Mouse (Mus musculus) spleen, embryonic (tissue): ENCODE measurements around the gene Mre11a.

Experiments
- CTCF ChIA-PET: fragments of 350-600 bp; sonication (Branson Sonifier 250); formaldehyde crosslinking; loops from one replicate; lab custom pipeline; 2022; lab: Charles Lee

Gene Mre11a

DNA sequence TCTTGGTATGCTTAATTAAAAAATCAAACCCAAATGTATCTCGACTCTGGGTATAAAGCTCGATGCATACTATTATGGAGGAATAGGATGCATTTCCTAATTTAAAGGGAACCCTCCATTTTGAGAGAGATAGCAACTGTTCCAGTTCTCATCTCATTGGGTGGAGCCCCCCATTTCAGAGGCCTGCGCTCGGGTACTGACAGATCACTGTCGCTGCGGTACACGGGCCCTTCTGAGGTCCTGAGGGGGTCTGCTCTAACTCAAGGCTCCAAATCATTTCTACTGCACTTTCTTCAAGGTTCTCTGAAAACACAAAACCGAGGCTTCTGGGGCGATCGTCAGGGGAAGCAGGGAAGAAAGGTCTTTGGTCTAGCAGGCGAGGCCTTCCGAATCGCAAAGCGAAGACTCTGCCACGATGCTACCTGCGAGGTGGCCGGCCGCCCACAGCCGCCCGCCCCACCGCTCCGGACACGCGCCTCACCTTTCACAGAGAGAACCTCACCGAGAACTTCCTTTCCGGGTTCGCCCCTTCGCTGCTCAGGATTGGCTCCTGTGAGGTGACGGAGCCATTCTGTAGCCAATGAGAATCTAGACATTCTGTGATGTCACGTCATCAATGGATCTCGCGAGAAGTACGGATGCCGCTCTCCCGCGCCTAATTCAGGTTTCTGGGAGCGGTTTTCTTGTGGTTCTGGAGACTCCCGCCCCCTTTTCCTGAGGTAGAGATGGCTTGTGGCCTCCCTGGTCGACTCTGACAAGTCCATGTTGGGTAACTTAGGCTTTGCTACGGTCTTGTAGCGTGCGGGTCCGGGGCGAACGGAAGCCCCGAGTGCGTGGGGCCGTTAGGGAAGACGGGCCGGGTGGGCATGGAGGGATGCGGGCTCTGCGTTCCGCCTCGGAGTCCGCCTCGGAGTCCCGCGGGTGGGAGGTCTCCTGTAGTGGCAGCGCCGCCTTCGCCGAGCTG lies at the start of gene Mre11a, which contains the start of gene Ankrd49:
Gene Mre11a (plus strand): TSS at position 616 of the 964 bp plus-strand sequence.
Gene Ankrd49 (minus strand): TSS at position 818 of the 964 bp plus-strand sequence.
- CTCF ChIA-PET = no interaction called here

GRCm38 (mm10) chr9:14739498-14740150 lies 44.8 kb upstream of the Mre11a start:
- CTCF ChIA-PET = interaction anchor here (0.6 kb wide), 1 partner anchor 356 kb away, joined by 5 read pairs; no protein-coding TSS in a partner anchor

- CTCF ChIA-PET = interaction anchor here (0.6 kb wide), 1 partner anchor 355 kb away, joined by 5 read pairs; no protein-coding TSS in a partner anchor
Observed at GRCm38 (mm10) chr9:14740151-14740924, 44.1 kb upstream of the Mre11a start, which contains the start of gene Piwil4. Piwil4 (minus strand) TSS chr9:14740733.

GRCm38 (mm10) chr9:14750901-14751502 lies 33.5 kb upstream of the Mre11a start:
- CTCF ChIA-PET = no interaction called here

- CTCF ChIA-PET = no interaction called here
Observed at GRCm38 (mm10) chr9:14751503-14752000, 32.9 kb upstream of the Mre11a start.

DNA sequence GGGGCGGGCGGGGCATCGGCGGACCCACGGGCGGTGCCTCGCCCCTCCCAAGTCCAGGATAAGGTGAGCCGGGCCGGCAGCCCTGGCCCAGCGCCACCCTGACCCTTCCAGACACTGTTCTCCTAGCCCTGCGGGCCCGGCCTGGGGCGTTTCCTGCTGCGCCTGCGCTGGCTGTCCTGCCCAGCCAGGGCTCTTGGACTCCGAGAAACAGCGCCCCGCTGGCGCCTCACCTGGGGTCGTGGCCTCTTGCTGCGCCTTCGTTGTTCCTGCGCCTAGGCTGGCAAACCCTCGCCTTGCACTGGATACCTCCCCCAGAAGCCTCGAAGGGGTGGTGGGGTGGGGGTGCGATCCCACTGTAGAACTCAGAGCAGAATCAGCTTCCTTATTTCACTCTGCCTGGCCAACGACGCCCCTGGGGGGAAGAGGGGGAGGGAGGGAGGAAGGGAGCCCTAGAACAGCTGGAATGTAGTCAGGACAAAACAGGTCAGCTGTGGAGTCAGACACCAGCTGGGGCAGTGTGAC lies 32.4 kb upstream of the Mre11a start, which contains the start of gene Fut4:
Gene Fut4 (minus strand): TSS at position 393 of the 522 bp plus-strand sequence.
- CTCF ChIA-PET = interaction anchor here (0.6 to 0.7 kb wide), 2 partner anchors 263 to 766 kb away, joined by 4 to 14 read pairs; no protein-coding TSS in a partner anchor

DNA sequence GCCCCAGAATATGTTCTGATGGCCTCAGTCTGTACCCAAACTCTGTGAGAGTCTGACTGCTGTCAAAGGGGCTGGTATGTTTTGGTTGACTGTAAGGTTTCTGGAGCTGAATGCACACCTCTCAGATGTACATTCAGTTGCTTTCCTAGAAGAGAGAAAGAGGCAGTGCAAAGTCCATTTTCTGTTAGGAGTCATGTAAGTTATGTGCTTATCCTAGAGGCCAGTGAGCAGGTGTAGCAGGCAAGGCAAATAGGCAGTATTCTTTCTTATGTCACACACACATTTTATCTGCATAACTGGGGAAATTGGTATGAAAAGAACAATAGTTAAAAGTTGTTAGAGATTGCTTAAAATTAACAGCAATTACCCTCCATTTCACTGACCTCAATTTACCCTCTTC lies 30.5 kb upstream of the Mre11a start:
- CTCF ChIA-PET = no interaction called here

DNA sequence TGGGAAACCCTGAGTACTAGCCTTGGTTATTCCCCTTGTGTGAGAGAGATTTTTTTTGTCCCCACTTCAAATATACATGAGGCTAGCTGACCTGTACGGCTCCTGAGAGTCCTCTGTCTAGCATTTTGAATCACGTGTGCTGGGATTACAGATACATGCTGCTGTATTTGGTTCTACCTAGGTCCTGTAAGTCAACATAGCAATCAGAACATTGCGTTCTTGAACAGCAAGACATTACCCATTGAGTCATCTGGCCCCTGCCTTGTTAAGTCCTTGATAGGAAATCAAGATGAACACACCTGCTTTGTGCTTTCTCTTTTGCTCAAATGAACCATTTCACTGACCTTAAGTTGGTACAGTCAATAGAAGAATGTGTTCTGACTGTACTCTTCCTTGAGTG lies 30.0 kb upstream of the Mre11a start:
- CTCF ChIA-PET = no interaction called here

DNA sequence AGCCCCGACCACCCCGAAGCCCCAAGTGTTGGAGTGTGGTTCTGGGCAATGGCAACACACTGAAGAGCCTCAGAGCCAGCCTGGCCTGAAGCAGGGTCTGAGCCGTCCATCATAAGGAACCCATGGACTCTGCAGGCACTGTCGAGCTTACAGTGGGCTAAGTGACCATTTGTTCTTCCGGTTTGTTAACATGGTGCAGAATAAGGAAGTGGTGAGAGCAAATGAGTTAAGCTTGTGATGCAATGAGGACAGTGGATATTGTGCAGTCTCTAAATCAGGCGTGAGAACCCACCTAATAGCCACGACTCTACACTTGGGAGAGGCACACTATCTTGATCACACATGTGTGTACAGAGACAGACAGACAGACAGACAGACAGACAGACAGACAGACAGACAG lies 25.9 kb upstream of the Mre11a start:
- CTCF ChIA-PET = no interaction called here

GRCm38 (mm10) chr9:14759261-14759660 lies 25.2 kb upstream of the Mre11a start:
- CTCF ChIA-PET = no interaction called here

- CTCF ChIA-PET = no interaction called here
Observed at GRCm38 (mm10) chr9:14764765-14765164, 19.7 kb upstream of the Mre11a start.

- CTCF ChIA-PET = no interaction called here
Observed at GRCm38 (mm10) chr9:14769811-14770210, 14.6 kb upstream of the Mre11a start.

GRCm38 (mm10) chr9:14770803-14771471 lies 13.5 kb upstream of the Mre11a start, which contains the start of gene 1700012B09Rik:
1700012B09Rik (minus strand) TSS chr9:14771030.
- CTCF ChIA-PET = no interaction called here

DNA sequence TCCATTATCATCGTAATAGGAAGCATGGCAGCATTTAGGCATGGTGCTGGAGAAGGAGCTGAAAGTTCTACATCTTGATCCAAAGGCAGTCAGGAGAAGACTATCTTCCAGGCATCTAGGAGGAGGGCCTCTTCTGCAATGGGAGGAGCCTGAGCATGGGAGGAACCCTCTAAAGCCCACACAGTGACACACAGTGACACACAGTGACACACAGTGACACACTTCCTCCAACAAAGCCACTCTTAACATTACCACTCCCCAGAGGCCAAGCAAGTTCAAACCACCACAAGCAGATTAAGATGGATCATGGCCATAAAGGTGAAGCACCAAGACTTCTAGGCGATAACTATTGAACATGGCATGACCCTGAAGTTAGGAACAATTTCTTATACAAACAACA lies 12.4 kb upstream of the Mre11a start:
- CTCF ChIA-PET = no interaction called here

- CTCF ChIA-PET = no interaction called here
Observed at GRCm38 (mm10) chr9:14773813-14774212, 10.6 kb upstream of the Mre11a start.

- CTCF ChIA-PET = no interaction called here
Observed at GRCm38 (mm10) chr9:14778341-14778740, 6.1 kb upstream of the Mre11a start.

GRCm38 (mm10) chr9:14787356-14787755 lies 2.9 kb downstream of the Mre11a start:
- CTCF ChIA-PET = interaction anchor here (0.6 kb wide), 1 partner anchor 246 kb away, joined by 4 read pairs; no protein-coding TSS in a partner anchor

GRCm38 (mm10) chr9:14805714-14806113 lies 21.3 kb downstream of the Mre11a start:
- CTCF ChIA-PET = no interaction called here

GRCm38 (mm10) chr9:14806786-14807185 lies 22.3 kb downstream of the Mre11a start:
- CTCF ChIA-PET = no interaction called here

DNA sequence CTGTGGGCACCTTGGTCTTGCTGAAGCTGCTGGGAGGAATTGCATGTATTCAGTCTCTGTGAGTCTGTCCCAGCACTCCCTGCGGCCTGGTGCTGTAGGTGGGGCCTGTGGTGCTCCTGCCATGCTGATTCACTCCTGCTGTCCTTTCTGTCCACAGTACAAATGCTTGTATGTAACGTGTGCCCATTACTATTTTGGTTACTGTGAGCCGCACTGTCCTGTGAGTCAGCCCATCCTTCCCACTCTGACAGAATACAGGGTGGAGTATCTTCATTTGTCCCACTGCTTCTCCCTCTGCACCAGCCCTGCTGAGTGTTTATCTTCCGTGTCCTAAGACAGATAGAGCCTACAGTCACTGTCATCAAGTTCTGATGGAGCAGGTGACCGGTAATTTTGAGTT lies 25.7 kb downstream of the Mre11a start:
- CTCF ChIA-PET = no interaction called here
